Mouse (Mus musculus) cerebellum, postnatal 4 days (tissue): ENCODE measurements around the gene Cd80.
"Not testable (repeated sequence)": the region's sequence is repeated elsewhere in the genome, so short reads cannot be mapped to it uniquely, and the experiment has no call there.

ENCODE experiments used
- DNase-seq, 2 experiments: peaks; one replicate each; pipeline ENCODE4 v3.0.0; 2022; ENCODE audit warnings: low spot score in 2 of 2, mixed read lengths in 1 of 2

Gene Cd80

GRCm38 (mm10) chr16:38472507-38472873, 17.1 kb downstream of the Cd80 start:
- DNase-seq: no peak

GRCm38 (mm10) chr16:38473661-38474060, 18.3 kb downstream of the Cd80 start:
- no peak for DNase-seq

- DNase-seq: no peak
Observed at GRCm38 (mm10) chr16:38474677-38475286, 19.4 kb downstream of the Cd80 start.

GRCm38 (mm10) chr16:38475681-38476311, 20.4 kb downstream of the Cd80 start:
- no peak for DNase-seq

GRCm38 (mm10) chr16:38476312-38477240, 21.2 kb downstream of the Cd80 start:
- DNase-seq: peak in 1 of 2 experiments; percentile 15

- DNase-seq: not testable (repeated sequence)
Observed at GRCm38 (mm10) chr16:38477241-38477608, 21.9 kb downstream of the Cd80 start.

- DNase-seq: no peak
Observed at GRCm38 (mm10) chr16:38478296-38478695, 22.9 kb downstream of the Cd80 start.

GRCm38 (mm10) chr16:38481327-38481726, 26.0 kb downstream of the Cd80 start:
- DNase-seq: no peak

- DNase-seq: peak in 1 of 2 experiments; percentile 27
Observed at GRCm38 (mm10) chr16:38482780-38483562, 27.6 kb downstream of the Cd80 start.

- no peak for DNase-seq
Observed at GRCm38 (mm10) chr16:38483582-38484309, 28.4 kb downstream of the Cd80 start.

- no peak for DNase-seq
Observed at GRCm38 (mm10) chr16:38492551-38492950, 37.2 kb downstream of the Cd80 start.

- no peak for DNase-seq
Observed at GRCm38 (mm10) chr16:38493890-38494289, 38.5 kb downstream of the Cd80 start.

- no peak for DNase-seq
Observed at GRCm38 (mm10) chr16:38496604-38497140, 41.3 kb downstream of the Cd80 start.

GRCm38 (mm10) chr16:38502469-38502868, 47.1 kb downstream of the Cd80 start:
- no peak for DNase-seq

GRCm38 (mm10) chr16:38503528-38503927, 48.2 kb downstream of the Cd80 start:
- DNase-seq: no peak

GRCm38 (mm10) chr16:38506041-38506634, 50.8 kb downstream of the Cd80 start:
- peak in 1 of 2 experiments; percentile 63 for DNase-seq

GRCm38 (mm10) chr16:38510846-38511245, 55.5 kb downstream of the Cd80 start:
- no peak for DNase-seq

GRCm38 (mm10) chr16:38519140-38519539, 63.8 kb downstream of the Cd80 start:
- DNase-seq: no peak

- no peak for DNase-seq
Observed at GRCm38 (mm10) chr16:38521211-38521987, 66.0 kb downstream of the Cd80 start.
